Mouse (Mus musculus) hindbrain, postnatal 0 days (tissue): ENCODE data around the gene Rhbdl1. TPM values are rescaled to one million over a fixed set of nuclear protein-coding genes. Genes with fewer than 3 reads are reported as not detected.
"Not testable (repeated sequence)": the region's sequence is repeated elsewhere in the genome, so short reads cannot be mapped to it uniquely, and the experiment has no call there.

Source experiments
- ATAC-seq: fragments of 200-750 bp; cut with Nextera tagmentation; 2 replicates; pipeline ENCODE4 v1.8.0; 2017; ENCODE audit warnings: mild to moderate bottlenecking, moderate TSS enrichment, moderate library complexity
- DNase-seq: peaks from one replicate; pipeline ENCODE4 v3.0.0-alpha.2; 2015; ENCODE audit warnings: low spot score
- H3K27ac ChIP-seq: fragments of 300-500 bp; sonication (generic); 2 replicates; pipeline ENCODE4 v1.5.1; 2014; ENCODE audit warnings: mild to moderate bottlenecking
- H3K27me3 ChIP-seq: fragments of 300-500 bp; sonication (generic); 2 replicates; pipeline ENCODE4 v1.6.1; 2014; ENCODE audit warnings: low read length, mixed read lengths; ENCODE audit not compliant: insufficient read depth
- H3K36me3 ChIP-seq: fragments of 300-500 bp; sonication (generic); 2 replicates; pipeline ENCODE4 v1.6.1; 2014; ENCODE audit warnings: low read length, mixed read lengths; ENCODE audit not compliant: insufficient read depth
- H3K4me1 ChIP-seq: fragments of 300-500 bp; sonication (generic); 2 replicates; pipeline ENCODE4 v1.6.1; 2014; ENCODE audit warnings: antibody characterized with exemption, low read length, mixed read lengths; ENCODE audit not compliant: insufficient read depth
- H3K4me2 ChIP-seq: fragments of 300-500 bp; sonication (generic); 2 replicates; pipeline ENCODE4 v1.6.1; 2014; ENCODE audit warnings: low read depth, mild to moderate bottlenecking, low read length, moderate library complexity, mixed read lengths
- H3K4me3 ChIP-seq: fragments of 300-500 bp; sonication (generic); 2 replicates; pipeline ENCODE4 v1.5.1; 2014; ENCODE audit warnings: low read length
- H3K9ac ChIP-seq: fragments of 300-500 bp; sonication (generic); replicated peaks from 2 replicates; pipeline ENCODE4 v1.6.1; 2014; ENCODE audit warnings: mild to moderate bottlenecking, low read length, moderate library complexity, mixed read lengths
- H3K9me3 ChIP-seq: fragments of 300-500 bp; sonication (generic); 2 replicates; pipeline ENCODE4 v1.6.1; 2016; ENCODE audit warnings: low read length, mixed read lengths
- CTCF ChIP-seq: IDR thresholded peaks from 2 replicates; pipeline ENCODE4 v1.5.1; 2016; ENCODE audit warnings: antibody characterized with exemption, control low read depth, low read depth
- WGBS: fragments of 180-500 bp; shearing (Covaris S2); extraction: QIAGEN DNeasy Blood & Tissue Kit; methylation state at CpG from one replicate; pipeline ENCODE4 v1.1.7; 2014; 5-methylcytosine and 5-hydroxymethylcytosine counted together
- polyA plus RNA-seq: library from polyadenylated mRNA; unstranded; fragments of >200 nt; fragmentation: Nextera tagmentation; extraction: Ambion mirVana; gene quantifications from 2 replicates; pipeline ENCODE4 v1.2.1, GENCODE M21; 2015
- total RNA-seq: library from RNA; depleted of rRNA; stranded (reverse); fragments of >200 nt; gene quantifications from 2 replicates; pipeline ENCODE4 v1.2.3, GENCODE M21; 2014

The Rhbdl1 gene
- total and polyA plus RNA-seq, 2 experiments from 2014 or later, result 78.6 to 135 TPM

GRCm38 (mm10) chr17:25872676-25873075, 35.6 kb upstream of the Rhbdl1 start:
- 0 out of 2 replicates have a peak, but pooled peaks cover under 1% of the 10 kb centered on the region for H3K36me3 ChIP-seq
- TF ChIP-seq CTCF, result no peak
- peaks cover 16% of the 10 kb centered on the region for H3K4me1 ChIP-seq
- no peaks in the 10 kb centered on the region for H3K27me3 ChIP-seq
- ATAC-seq, result no peak
- no peak for DNase-seq
- no peak overlapping the region for H3K4me3 ChIP-seq
- no peaks in the 10 kb centered on the region for H3K9me3 ChIP-seq
- H3K4me2 ChIP-seq, result no peak overlapping the region
- WGBS, result 84% methylated on average over 3 of the region's 3 CpGs
- H3K27ac ChIP-seq, result no peak overlapping the region
- no peak overlapping the region for H3K9ac ChIP-seq

- not testable (repeated sequence) for DNase-seq, H3K4me2 ChIP-seq, H3K4me3 ChIP-seq, H3K9ac ChIP-seq, H3K27me3 ChIP-seq, H3K36me3 ChIP-seq, ATAC-seq, H3K27ac ChIP-seq, H3K9me3 ChIP-seq
- peaks cover 16% of the 10 kb centered on the region for H3K4me1 ChIP-seq
These were observed 34.5 kb upstream of the Rhbdl1 start for GRCm38 (mm10) chr17:25871566-25871965.

GRCm38 (mm10) chr17:25869954-25870353, 32.9 kb upstream of the Rhbdl1 start:
- Histone ChIP-seq H3K4me3 (no peak overlapping the region), H3K36me3 (no peaks in the 10 kb centered on the region), H3K4me1 (peaks cover 8% of the 10 kb centered on the region), H3K4me2 (no peak overlapping the region), H3K27ac (no peak overlapping the region), H3K27me3 (no peaks in the 10 kb centered on the region), H3K9ac (no peak overlapping the region), H3K9me3 (no peaks in the 10 kb centered on the region)
- no peak for TF ChIP-seq CTCF
- 84% methylated on average over 2 of the region's 2 CpGs for WGBS
- ATAC-seq, result no peak
- no peak for DNase-seq

GRCm38 (mm10) chr17:25869498-25869897, 32.4 kb upstream of the Rhbdl1 start:
- Histone ChIP-seq H3K9me3 (no peaks in the 10 kb centered on the region), H3K4me3 (no peak overlapping the region), H3K27ac (no peak overlapping the region), H3K4me2 (no peak overlapping the region), H3K27me3 (no peaks in the 10 kb centered on the region), H3K9ac (no peak overlapping the region), H3K36me3 (no peaks in the 10 kb centered on the region), H3K4me1 (peaks cover 8% of the 10 kb centered on the region)
- DNase-seq, result no peak
- ATAC-seq, result no peak
- 86% methylated on average over 8 of the region's 8 CpGs for WGBS
- no peak for TF ChIP-seq CTCF

GRCm38 (mm10) chr17:25868601-25869191, 31.6 kb upstream of the Rhbdl1 start, which contains the start of gene Mcrip2:
Gene Mcrip2, minus strand, starts transcription at chr17:25868764.
- TF ChIP-seq CTCF, result peak; percentile 42
- under 1% methylated on average over 21 of the region's 24 CpGs for WGBS
- peak; percentile 90 for ATAC-seq
- Histone ChIP-seq H3K4me3 (peak within 1 kb of the TSS; percentile 84), H3K36me3 (peaks cover 5% of the 10 kb centered on the region; the same call in 1 of the 2 replicates), H3K27ac (peak within 1 kb of the TSS; percentile 83), H3K4me2 (peak within 1 kb of the TSS; percentile 89), H3K4me1 (peaks cover 4% of the 10 kb centered on the region), H3K9me3 (no peaks in the 10 kb centered on the region), H3K9ac (peak within 1 kb of the TSS; percentile 77), H3K27me3 (no peaks in the 10 kb centered on the region)
- DNase-seq, result peak; percentile 90

GRCm38 (mm10) chr17:25867836-25868600, 30.9 kb upstream of the Rhbdl1 start:
- TF ChIP-seq CTCF, result no peak
- peak overlapping the region; percentile 89 for H3K4me2 ChIP-seq
- WGBS, result 2% methylated on average over 40 of the region's 42 CpGs
- DNase-seq (no peak), ATAC-seq (peak; percentile 59)
- H3K27me3 ChIP-seq, result no peaks in the 10 kb centered on the region
- H3K9me3 ChIP-seq, result no peaks in the 10 kb centered on the region
- peaks cover 5% of the 10 kb centered on the region; the same call in 1 of the 2 replicates for H3K36me3 ChIP-seq
- H3K9ac ChIP-seq, result peak overlapping the region; percentile 77
- peaks cover 4% of the 10 kb centered on the region for H3K4me1 ChIP-seq
- peak overlapping the region; percentile 83 for H3K27ac ChIP-seq
- H3K4me3 ChIP-seq, result peak overlapping the region; percentile 84

GRCm38 (mm10) chr17:25867509-25867835, 30.4 kb upstream of the Rhbdl1 start:
- no peak for DNase-seq
- no peak for ATAC-seq
- Histone ChIP-seq H3K36me3 (peaks cover 5% of the 10 kb centered on the region; the same call in 1 of the 2 replicates), H3K4me2 (peak overlapping the region; percentile 89), H3K9me3 (no peaks in the 10 kb centered on the region), H3K27ac (no peak overlapping the region), H3K4me3 (peak overlapping the region; percentile 84), H3K27me3 (no peaks in the 10 kb centered on the region), H3K9ac (peak overlapping the region; percentile 77; the same call in 1 of the 2 replicates), H3K4me1 (peaks cover 4% of the 10 kb centered on the region)
- TF ChIP-seq CTCF, result no peak
- whole genome bisulfite sequencing, result 19% methylated on average over 7 of the region's 7 CpGs
